Mouse (Mus musculus) cortical plate, adult 2 months (tissue): ENCODE results near the gene Sass6. TPM values are rescaled to one million over a fixed set of nuclear protein-coding genes. Genes with fewer than 3 reads are reported as not detected.
"Not testable (repeated sequence)": the region's sequence is repeated elsewhere in the genome, so short reads cannot be mapped to it uniquely, and the experiment has no call there.

Source experiments
- H3K27ac ChIP-seq: fragments of 200-500 bp; 2 replicates; pipeline ENCODE4 v1.5.1; 2012; ENCODE audit warnings: low read length, control low read depth, inconsistent platforms; ENCODE audit not compliant: insufficient read depth
- H3K4me1 ChIP-seq: fragments of 200-500 bp; 2 replicates; pipeline ENCODE4 v1.6.1; 2011; ENCODE audit warnings: low read length; ENCODE audit not compliant: control insufficient read depth, insufficient read depth
- H3K4me3 ChIP-seq: fragments of 200-500 bp; 2 replicates; pipeline ENCODE4 v1.5.1; 2011; ENCODE audit warnings: mild to moderate bottlenecking, low read length, control low read depth; ENCODE audit not compliant: insufficient read depth
- CTCF ChIP-seq: fragments of 200-500 bp; IDR thresholded peaks from 2 replicates; pipeline ENCODE4 v1.5.1; 2011; ENCODE audit warnings: mild to moderate bottlenecking, control low read depth, low read length; ENCODE audit not compliant: insufficient read depth; ENCODE audit errors: extremely low read depth
- POLR2A ChIP-seq: fragments of 200-500 bp; IDR thresholded peaks from 2 replicates; pipeline ENCODE4 v1.6.1; 2011; ENCODE audit warnings: mild to moderate bottlenecking, low read length, control low read depth; ENCODE audit not compliant: insufficient read depth; ENCODE audit errors: extremely low read depth
- polyA plus RNA-seq: library from polyadenylated mRNA; depleted of rRNA; stranded (reverse); fragments of >200 nt; gene quantifications from 2 replicates; pipeline ENCODE4 v1.2.3, GENCODE M21; 2012; rRNA removed

The Sass6 gene
- polyA plus RNA-seq, result 4.7 and 5.3 TPM in 2 replicates

GRCm38 (mm10) chr3:116594728-116595602 is at the start of gene Sass6:
Gene Sass6, plus strand, starts transcription at chr3:116594982.
- TF ChIP-seq POLR2A, result peak; percentile 76; the same call in 1 of the 2 replicates
- TF ChIP-seq CTCF, result no peak
- Histone ChIP-seq H3K4me1 (no peaks in the 10 kb centered on the region; the same call in 1 of the 2 replicates), H3K27ac (no peak within 1 kb of the TSS), H3K4me3 (peak within 1 kb of the TSS; percentile 68)

- TF ChIP-seq POLR2A (no peak), CTCF (no peak)
- H3K4me3 ChIP-seq, result no peak overlapping the region
- H3K4me1 ChIP-seq, result no peaks in the 10 kb centered on the region
- H3K27ac ChIP-seq, result no peak overlapping the region
Observed at GRCm38 (mm10) chr3:116547430-116547829, 47.4 kb upstream of the Sass6 start.

GRCm38 (mm10) chr3:116551362-116551761 is 43.4 kb upstream of the Sass6 start:
- H3K4me3 ChIP-seq, result no peak overlapping the region
- H3K4me1 ChIP-seq, result no peaks in the 10 kb centered on the region
- TF ChIP-seq CTCF (no peak), POLR2A (no peak)
- H3K27ac ChIP-seq, result no peak overlapping the region

- H3K4me3 ChIP-seq, H3K4me1 ChIP-seq, H3K27ac ChIP-seq: not testable (repeated sequence)
Observed at GRCm38 (mm10) chr3:116561315-116561714, 33.5 kb upstream of the Sass6 start.

GRCm38 (mm10) chr3:116562408-116563094 is 32.2 kb upstream of the Sass6 start, which contains the start of gene Lrrc39:
Gene Lrrc39, plus strand, starts transcription at chr3:116562973.
- H3K4me1 ChIP-seq, result no peaks in the 10 kb centered on the region
- H3K27ac ChIP-seq, result no peak within 1 kb of the TSS
- no peak for TF ChIP-seq POLR2A
- TF ChIP-seq CTCF, result no peak
- no peak within 1 kb of the TSS for H3K4me3 ChIP-seq

GRCm38 (mm10) chr3:116563095-116563492 is 31.7 kb upstream of the Sass6 start:
- Histone ChIP-seq H3K4me3 (no peak overlapping the region), H3K4me1 (no peaks in the 10 kb centered on the region), H3K27ac (no peak overlapping the region)
- no peak for TF ChIP-seq CTCF
- no peak for TF ChIP-seq POLR2A

- H3K4me1 ChIP-seq, result no peaks in the 10 kb centered on the region
- no peak overlapping the region for H3K4me3 ChIP-seq
- no peak overlapping the region for H3K27ac ChIP-seq
- TF ChIP-seq POLR2A (no peak), CTCF (no peak)
Observed at GRCm38 (mm10) chr3:116570628-116571027, 24.2 kb upstream of the Sass6 start.

GRCm38 (mm10) chr3:116577286-116577685 is 17.5 kb upstream of the Sass6 start:
- Histone ChIP-seq H3K4me3 (no peak overlapping the region), H3K27ac (no peak overlapping the region), H3K4me1 (no peaks in the 10 kb centered on the region)
- TF ChIP-seq POLR2A (no peak), CTCF (peak; percentile 42)

GRCm38 (mm10) chr3:116582201-116582600 is 12.6 kb upstream of the Sass6 start:
- Histone ChIP-seq H3K27ac (no peak overlapping the region), H3K4me1 (no peaks in the 10 kb centered on the region), H3K4me3 (no peak overlapping the region)
- TF ChIP-seq POLR2A (no peak), CTCF (no peak)
